Mouse (Mus musculus): ENCODE measurements around the gene Frmd4a.

Frmd4a gene

GRCm38 (mm10) chr2:4399721-4400120, 382.2 kb downstream of the Frmd4a start:
- no peak for DNase-seq

GRCm38 (mm10) chr2:4400771-4401596, 383.5 kb downstream of the Frmd4a start:
- peak in 1 of 2 experiments; percentile 10 for DNase-seq

- no peak for DNase-seq
Measured at GRCm38 (mm10) chr2:4401597-4402581, 384.4 kb downstream of the Frmd4a start.

GRCm38 (mm10) chr2:4406977-4407376, 389.5 kb downstream of the Frmd4a start:
- no peak for DNase-seq

- DNase-seq = no peak
Measured at GRCm38 (mm10) chr2:4409810-4410433, 392.4 kb downstream of the Frmd4a start.

- no peak for DNase-seq
Measured at GRCm38 (mm10) chr2:4412870-4413595, 395.5 kb downstream of the Frmd4a start.

- DNase-seq = no peak
Measured at GRCm38 (mm10) chr2:4413596-4414335, 396.2 kb downstream of the Frmd4a start.

- no peak for DNase-seq
Measured at GRCm38 (mm10) chr2:4420679-4421312, 403.3 kb downstream of the Frmd4a start.

- DNase-seq = no peak
Measured at GRCm38 (mm10) chr2:4421757-4422156, 404.2 kb downstream of the Frmd4a start.

GRCm38 (mm10) chr2:4423896-4424295, 406.4 kb downstream of the Frmd4a start:
- no peak for DNase-seq

- no peak for DNase-seq
Measured at GRCm38 (mm10) chr2:4428407-4428855, 410.9 kb downstream of the Frmd4a start.

GRCm38 (mm10) chr2:4433119-4433518, 415.6 kb downstream of the Frmd4a start:
- no peak for DNase-seq

- DNase-seq = no peak
Measured at GRCm38 (mm10) chr2:4435051-4435450, 417.5 kb downstream of the Frmd4a start.

GRCm38 (mm10) chr2:4436361-4437231, 419.1 kb downstream of the Frmd4a start:
- DNase-seq = no peak

GRCm38 (mm10) chr2:4438739-4439138, 421.2 kb downstream of the Frmd4a start:
- no peak for DNase-seq

- DNase-seq = no peak
Measured at GRCm38 (mm10) chr2:4439909-4440308, 422.4 kb downstream of the Frmd4a start.

GRCm38 (mm10) chr2:4441840-4442239, 424.3 kb downstream of the Frmd4a start:
- DNase-seq = no peak

- no peak for DNase-seq
Measured at GRCm38 (mm10) chr2:4444740-4445139, 427.2 kb downstream of the Frmd4a start.

GRCm38 (mm10) chr2:4445629-4446400, 428.3 kb downstream of the Frmd4a start:
- no peak for DNase-seq
